Mouse (Mus musculus): ENCODE measurements at regions not wholly inside any gene's neighbourhood (a gene's known extent, or its start where the extent isn't known, plus 50 kb on each side); places are given as distances from the start of the nearest gene placed in this dataset.

DNA sequence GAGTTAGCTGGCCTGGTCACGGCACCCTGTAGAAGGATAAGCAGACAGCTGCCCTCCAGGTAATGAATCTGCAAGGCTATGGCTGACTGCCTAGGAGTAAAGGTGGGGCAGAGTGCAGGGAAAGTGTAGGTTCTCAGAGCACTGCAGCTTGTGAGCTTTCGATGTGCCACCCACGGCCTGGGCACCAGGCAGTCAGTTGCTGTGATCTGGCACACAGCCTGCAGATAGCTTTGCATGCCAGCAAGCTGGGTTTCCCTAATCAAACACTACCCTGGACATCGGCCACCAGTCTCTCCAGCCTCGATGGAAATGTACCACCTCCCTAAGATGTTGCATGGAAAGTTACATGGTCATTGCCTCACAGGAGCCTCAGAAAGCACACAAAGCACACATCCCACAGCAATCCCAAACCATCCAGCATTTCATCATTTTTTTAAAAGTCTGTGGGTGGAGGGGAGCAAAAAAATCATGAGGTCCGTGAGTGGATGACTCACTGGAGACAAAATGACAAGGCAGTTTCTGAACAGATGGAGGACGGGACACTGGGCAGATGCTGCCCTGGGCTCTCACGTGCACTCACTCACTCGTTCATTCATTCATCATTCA lies 112.7 kb downstream of the Ets2 start:
- peak; percentile 27 to 33 for DNase-seq (ENCODE audit: low spot score in 2 of 2)

DNA sequence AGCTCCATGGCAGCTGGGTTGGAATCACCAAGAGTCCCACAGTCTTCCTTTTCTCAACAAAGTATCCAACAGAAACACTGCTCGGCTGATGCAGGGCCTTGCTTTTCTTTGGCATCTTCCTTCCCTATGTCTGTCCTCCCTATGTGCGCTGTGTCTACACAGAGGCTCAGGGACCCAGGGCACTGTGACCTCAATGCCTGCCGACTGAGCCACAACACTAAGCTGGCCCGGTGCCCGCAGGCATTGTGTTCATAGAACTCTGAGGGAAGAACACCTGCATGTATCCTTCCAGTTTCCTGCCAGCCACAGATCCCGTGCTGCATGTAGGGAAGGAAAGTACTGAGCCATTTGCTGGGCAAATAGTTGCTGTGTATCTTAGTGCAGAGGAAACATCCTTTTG lies 109.2 kb downstream of the Ets2 start:
- peak in 1 of 2 experiments; percentile 36 for DNase-seq (ENCODE audit: low spot score in 2 of 2)

DNA sequence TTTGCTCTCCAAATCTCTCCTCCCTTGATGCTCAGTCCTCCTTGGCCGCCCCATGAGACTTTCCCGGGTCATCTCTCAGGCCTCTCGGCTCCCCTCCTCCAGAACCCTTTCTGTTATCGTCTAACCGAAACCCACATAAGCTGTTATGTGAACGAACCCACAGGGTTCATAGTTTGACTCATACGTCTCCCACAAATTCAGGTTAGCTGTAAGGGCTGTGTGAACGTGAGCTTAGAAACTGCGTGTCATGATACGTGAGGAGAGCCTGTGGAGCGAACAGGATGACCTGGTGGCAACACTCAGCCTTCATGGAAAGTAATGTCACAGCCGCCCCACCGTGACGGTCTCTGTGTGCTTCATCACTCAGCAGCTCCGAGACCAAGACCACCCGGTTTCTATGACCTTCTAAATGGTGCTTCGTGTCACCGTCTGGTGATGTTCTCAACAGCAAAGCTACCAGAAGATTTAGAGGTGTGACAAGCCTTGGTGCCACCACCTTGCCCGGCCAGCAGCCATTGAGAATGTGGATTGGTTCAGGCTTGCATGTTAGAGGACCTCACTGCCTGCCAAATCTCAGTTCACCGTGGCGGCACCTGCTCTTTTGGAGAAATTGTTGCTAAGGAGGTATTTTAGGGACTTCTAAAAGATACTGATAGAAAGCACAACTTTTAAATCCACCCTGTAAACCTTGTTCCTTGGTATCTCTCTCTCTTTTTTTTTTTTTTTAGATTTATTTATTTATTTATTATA lies 107.4 kb downstream of the Ets2 start:
- no peak for DNase-seq (ENCODE audit: low spot score in 2 of 2)

DNA sequence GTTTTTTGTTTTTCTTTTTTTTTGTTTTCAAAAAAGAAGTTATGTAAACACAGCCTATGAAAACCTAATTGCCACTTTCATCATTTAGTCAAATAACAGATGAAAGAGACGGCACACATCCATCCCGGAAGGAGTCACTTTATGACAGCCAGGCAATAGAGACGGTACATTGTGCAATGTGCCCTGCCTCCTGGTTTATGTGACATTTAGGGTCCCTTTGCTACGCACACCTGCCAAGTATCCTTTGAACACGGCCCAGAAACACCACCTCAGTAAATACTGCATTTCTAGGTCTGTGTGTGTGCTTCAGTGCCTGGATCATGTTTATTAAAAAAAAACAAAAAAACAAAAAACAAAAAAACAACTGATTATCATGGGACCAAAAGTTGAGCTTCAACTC lies 104.6 kb downstream of the Ets2 start:
- DNase-seq (ENCODE audit: low spot score in 2 of 2): no peak

DNA sequence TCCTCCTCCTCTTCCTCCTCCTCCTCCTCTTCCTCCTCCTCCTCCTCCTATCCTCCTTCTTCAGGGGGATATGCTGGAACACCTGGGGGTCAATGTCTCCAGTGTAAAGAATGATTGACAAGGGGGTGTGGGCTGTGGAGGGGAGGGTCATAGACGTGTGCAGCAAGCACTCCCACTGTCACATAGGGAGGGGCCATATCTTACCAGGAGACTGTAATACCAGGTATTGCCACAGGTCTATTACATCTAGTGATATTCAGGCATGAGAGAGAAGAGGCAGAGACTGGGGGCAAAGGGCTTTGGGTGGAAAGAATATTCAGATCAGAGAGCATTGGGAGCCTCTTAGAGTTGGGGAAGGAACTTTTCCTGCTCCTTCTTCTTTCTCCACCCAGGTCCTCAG lies 102.3 kb downstream of the Ets2 start:
- DNase-seq (ENCODE audit: low spot score in 2 of 2): no peak

DNA sequence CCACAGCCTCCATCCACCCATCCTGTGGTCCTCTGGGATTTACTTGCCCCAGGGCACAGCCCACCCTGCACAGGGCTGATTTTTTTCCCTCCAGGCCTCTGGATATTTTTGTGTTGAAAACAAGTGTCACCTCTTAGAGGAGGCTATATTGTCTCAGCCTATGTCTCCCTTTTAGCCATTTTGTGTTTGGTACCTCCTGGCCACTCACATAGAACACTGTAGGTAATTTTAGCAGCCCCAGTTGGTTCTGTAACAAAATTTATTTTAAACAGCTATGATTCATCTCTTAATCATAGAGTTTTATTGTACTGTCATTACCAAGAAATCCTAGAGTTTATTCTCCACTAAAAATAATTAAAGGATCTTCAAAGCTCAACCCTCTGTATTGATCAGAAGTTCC lies 100.8 kb downstream of the Ets2 start:
- no peak for DNase-seq (ENCODE audit: low spot score in 2 of 2)

DNA sequence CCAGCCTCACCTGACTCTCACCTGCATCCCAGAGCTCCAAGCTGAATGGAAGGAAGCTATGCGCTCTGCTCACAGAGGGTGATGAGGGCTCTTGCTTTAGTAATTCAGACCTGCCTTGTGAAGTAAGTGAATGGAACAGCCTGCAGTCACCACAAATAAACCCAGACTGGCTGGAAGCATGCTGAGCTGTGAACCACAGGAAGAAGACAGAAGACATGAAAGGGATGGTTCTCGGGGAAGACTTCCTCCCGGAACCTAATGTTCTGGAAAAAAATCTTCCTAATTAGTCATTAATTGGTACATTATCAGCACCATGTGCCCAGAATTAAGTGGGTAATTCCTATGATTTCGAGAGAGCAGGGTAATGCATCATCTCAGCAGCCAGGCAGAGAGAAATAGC lies 100.3 kb downstream of the Ets2 start:
- no peak for DNase-seq (ENCODE audit: low spot score in 2 of 2)

DNA sequence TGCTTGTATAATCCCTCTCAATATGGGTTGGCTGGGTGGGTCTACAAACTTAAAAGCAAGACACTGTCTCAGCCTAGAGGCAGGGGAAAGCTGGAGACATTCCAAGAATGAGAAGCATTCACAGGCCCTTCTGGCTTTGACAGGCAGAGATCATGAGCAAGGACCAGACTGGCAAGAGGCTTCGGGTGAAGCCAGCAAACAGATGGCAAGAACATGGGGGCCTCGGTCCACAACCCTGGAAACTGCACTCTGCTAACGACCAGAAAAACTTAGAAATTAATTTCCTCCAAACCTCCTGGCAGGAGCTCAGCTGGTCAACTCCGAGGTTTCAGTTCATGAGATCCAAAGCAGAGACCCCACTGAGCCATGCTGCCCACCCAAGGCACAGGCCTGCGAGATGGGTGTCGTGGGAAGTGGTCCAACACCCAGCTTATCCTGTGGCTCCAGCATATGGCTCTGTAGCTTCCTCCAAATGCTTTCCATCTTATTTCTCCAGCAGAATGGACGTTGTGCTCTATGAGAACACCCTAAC lies 99.1 kb downstream of the Ets2 start:
- DNase-seq (ENCODE audit: low spot score in 2 of 2): no peak

DNA sequence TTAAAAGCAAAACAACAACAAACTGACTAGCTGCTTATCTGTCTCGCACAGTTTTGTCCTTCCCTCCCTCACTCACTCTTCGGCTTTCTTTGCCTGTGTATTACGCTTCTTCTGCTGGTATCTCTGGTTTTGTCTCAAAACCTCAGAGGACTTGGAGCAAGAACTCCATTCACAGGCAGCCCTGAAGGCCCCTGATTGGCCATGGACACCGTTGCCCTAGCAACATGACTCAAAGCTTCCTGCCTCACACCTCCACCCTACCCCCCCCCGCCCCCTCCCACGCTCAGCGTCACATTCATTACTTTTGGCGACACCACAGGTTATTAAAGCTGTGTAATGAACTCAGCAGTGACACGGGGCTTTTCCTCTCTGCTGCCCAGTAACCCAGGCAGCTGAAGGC lies 96.7 kb downstream of the Ets2 start:
- DNase-seq (ENCODE audit: low spot score in 2 of 2): no peak

DNA sequence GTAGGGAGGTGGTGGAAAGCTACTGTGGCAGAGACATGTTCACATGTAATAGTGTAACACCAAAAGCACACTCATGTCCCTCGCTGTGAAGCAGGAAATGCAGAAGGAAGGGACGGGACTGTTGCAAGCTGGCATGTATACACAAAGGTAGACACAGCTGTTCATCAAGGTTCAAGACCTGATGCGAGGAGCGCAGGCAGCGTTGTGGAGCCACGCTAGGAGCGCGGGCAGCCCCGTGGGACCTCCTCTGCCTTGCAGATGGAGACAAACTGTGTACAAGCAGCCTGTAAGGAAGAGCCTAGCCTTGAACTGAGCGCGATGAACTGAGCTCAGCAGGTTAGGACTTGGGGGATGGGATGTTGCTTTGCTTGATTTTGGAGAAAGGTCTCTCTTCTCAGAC lies 96.2 kb downstream of the Ets2 start:
- no peak for DNase-seq (ENCODE audit: low spot score in 2 of 2)

DNA sequence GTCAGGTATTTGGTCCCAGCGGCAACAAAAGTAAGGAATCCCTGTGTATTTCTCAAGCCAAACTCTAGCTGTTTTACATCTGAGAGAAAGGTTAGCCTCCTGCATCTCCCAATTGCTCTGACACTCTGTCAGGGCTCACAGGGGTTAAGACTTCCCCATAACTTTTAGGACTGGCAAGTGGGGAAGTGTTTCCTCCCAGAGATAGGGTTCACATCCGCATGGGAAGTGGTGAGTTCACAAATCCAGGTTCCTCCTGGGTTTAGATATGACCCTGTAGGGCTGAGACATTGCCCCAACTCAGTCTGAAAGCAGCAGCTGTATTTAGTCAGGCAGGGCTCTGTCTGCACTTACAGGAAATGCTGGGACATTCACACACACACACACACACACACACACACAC lies 95.3 kb downstream of the Ets2 start:
- no peak for DNase-seq (ENCODE audit: low spot score in 2 of 2)

DNA sequence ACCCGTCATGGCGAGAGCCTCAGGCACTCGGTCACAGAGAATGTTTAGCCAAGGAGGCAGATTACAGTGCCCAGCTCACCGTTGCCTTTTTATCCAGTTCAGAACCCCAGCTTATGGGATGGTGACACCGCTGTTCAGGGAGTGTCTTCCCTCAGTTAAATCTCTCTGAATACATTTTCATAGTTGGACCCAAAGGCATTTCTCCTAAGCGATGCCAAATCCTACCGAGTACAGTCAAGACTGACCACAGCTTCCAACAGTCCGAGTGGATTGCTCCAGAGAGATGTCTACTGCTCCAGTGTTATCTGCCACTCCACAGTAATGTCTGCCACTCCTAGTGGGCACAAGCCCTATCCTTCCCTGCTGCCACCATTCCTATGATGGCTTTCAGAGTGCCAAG lies 93.0 kb downstream of the Ets2 start:
- no peak for DNase-seq (ENCODE audit: low spot score in 2 of 2)

DNA sequence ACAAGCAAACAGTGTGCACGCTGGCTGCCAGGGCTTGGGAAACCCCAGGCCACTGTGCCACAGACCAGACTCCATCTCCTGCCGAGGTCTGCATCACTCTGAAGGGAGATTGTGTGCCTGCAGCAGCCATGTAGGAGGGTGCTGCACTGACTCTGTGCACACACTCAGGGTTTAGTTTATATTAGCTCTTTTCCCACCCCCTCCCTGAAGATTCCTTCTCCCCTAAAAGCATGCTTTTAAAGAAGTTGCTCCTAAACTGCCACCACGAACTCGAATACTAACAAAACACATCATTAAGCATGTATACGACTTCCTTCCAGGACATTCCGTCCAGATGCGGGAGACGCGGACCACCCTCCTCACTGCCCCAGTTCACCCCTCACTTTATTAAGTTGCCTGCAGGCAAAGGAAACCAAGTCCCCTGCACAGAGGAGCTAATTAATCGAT lies 92.4 kb downstream of the Ets2 start:
- DNase-seq (ENCODE audit: low spot score in 2 of 2): no peak

DNA sequence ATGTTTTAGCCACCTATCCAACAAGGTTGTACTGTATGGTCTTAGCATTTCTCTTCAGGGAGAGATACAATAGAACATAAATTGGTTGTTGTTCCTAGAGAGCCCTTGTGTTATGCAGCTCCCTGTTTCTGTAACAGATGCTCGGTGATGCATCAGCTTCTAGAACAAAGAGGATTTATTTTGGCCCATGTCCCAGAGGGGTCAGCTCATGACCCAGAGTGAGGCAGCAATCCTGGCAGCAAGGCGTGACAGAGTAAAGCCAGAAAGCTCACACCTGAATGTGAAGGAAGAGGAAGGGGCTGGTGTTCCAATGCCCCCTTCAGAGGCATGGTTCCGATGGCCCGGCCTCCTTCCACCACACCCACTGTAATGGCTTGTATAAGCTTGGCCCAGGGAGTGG lies 88.8 kb downstream of the Ets2 start:
- DNase-seq (ENCODE audit: low spot score in 2 of 2): no peak

DNA sequence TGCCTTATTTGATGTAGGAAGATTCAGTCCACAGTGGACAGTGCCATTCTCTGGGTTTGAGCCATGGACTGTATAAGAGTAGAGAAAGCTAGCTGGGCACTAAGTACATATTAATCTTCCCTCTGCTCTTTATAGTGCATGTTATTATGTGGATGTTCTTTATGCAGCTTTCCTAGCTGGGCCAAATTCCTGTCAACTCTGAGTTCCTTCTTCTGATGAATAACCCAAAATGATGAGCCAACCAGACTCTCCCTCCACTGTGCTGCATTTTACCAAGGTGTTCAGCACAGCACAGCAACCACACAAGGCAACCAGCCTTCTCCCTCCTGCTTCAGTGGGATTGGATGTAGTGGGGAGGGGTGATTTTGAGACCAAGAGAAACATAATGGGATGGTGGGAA lies 87.7 kb downstream of the Ets2 start:
- no peak for DNase-seq (ENCODE audit: low spot score in 2 of 2)

DNA sequence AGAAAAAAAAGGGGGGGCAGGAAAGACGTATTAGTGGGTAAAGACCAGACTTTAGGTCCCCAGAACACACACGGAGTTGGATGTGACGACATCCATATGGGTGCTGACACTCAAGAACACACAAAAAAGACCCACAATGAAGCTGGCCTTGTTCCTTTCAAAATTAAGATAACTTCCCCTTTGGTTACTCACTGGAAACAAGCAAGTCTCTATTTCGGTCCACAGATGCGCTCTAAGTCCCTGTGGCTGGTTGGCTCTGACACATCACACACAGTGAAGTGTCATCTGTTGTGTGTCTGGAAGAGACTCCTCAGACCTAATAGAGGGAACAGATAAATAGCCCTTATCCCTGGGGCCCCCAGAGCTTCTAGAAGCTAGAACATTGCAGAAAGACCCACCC lies 79.8 kb downstream of the Ets2 start:
- DNase-seq (ENCODE audit: low spot score in 2 of 2): no peak

DNA sequence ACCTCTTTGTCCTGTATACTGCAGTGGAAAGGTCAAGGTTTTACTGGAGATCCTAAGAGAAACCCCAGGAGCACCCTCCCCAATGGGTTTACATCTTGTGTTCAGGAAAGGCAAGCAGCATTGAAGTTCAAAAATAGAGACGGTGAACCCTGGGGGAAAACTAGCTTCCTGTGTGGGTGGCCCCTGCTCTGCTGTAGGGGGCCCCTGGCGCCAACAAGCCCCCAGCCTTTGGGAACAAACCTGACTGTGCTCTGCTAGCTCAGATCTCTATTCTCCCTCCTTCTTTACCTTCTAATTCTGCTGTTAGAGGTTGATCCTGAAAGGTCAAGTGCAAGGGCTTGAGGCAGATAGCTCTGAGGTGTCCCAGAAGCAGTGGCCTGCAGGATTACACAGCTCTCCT lies 78.6 kb downstream of the Ets2 start:
- no peak for DNase-seq (ENCODE audit: low spot score in 2 of 2)

DNA sequence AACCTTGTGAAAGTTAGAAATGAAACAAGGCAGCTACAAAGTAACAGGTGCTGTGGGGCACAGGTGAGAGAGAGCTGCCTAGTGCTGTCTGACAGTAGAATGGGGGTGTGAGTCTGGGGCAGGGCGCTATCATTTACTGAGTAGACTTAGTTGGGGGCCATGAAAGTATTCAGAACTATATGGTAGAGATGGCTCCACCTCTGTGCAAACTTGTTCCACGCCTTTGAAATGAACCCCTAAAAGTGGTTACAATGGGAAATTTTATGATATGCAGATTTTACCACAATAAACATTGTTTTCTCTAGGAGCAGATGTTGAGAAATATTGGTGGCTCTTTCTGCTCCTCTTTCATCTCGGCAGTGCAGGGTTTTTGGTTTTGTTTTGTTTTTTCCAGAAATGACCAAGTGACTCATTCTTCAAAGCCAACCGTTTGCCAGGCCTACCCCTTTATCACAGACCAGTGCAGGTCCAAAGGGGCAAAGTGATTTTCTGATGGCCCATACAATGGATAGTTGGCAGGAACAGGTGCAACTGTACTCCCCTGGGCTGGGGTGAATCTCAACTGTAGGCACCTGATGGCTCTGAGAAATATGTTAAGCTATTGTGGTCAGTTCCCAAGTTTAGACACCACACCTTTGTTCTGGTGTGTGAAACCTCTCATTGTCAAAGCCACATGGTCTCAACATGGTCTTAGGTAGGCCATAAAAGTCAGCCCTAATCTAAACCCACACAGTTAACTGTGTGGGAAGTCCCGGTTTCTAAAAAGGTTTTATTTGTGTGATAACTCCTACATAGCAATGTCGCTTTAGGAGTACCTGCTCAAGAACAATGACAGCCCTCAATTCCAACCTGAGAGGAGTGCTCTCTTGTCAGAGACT lies 77.2 kb downstream of the Ets2 start:
- no peak for DNase-seq (ENCODE audit: low spot score in 2 of 2)

DNA sequence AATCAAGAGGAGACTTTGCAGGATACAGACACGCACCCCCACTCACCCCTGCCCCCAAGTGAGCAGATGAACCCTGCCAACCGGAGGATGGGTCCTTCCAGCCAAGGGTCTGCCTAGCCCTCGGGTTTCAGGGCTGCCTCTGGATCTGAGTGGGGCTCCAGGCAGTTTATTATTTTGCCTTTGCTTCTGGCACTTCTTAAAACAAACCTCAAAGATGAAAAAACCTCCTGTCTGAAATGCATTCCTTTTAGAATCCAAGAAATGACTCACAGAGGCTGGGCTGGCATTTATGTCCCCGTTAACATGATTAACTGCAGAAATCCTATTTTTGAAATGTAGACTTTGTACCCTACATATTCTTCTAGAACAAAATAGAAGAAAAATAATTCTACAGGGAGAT lies 76.3 kb downstream of the Ets2 start:
- DNase-seq (ENCODE audit: low spot score in 2 of 2): no peak

DNA sequence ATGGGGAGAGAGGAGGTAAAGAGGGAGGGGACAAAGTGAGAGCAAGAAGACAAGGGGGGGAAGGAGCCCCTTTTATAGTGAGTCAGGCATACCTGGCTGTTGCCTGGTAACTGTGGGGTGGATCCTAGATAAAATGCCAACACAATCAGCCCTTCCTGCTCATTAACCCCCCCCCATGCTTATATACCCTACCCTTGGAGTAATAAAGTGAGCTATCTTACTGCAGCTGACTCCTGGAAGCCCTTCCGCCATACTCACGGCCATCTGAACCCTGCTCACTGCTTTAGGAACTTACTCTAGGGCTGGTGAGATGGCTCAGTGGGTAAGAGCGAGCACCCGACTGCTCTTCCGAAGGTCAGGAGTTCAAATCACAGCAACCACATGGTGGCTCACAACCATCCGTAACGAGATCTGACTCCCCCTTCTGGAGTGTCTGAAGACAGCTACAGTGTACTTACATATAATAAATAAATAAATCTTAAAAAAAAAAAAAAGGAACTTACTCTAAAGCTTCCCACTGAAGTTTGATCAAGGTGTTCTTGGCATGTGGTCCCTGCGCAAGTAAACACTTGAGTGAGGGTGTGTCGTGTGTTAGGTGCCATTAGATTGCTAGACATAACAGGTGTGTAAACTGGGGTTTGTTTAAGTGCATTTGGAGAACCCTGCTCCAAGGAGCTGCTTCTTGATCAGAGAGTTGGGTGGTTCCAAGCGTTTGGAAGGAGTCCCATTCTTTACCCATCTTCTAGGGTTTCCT lies 74.9 kb downstream of the Ets2 start:
- no peak for DNase-seq (ENCODE audit: low spot score in 2 of 2)

DNA sequence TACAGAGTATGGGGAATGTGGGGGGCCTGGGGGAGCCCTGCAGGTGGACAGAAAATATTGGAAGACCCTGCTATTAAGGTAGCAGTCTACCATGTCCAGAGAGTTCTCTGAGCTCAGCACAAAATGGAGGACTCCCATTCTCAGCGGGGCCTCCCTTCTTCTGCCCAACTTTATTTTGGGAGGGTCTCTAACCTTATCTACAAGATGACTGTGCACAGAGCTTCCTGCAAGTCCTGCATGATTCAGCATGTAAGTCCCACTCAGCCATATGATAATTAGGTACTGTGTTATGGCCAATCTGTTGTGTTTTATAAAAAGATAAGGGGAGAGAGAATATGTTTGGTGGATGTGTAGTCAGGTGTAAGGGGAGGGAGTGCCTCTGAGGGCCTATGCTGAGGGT lies 74.1 kb downstream of the Ets2 start:
- DNase-seq (ENCODE audit: low spot score in 2 of 2): no peak

DNA sequence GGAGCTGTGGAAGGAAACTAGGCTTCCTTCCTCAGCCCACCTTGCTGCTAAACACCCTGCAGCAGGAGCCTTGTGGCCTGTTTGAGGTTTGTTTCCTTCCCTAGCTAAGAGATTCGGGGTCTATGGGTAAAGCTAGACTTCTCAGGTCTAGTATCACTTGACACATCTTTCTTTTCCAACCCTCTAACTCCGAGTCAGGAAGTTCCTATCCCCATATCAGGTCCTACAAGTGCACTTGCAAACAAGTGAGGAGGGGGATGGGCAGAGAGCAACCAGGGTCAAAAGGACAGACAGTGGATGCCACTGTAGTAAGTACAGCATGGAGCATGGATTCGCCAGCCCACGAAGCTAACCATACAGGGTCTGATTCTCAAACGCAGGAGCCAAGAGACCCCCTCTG lies 73.5 kb downstream of the Ets2 start:
- DNase-seq (ENCODE audit: low spot score in 2 of 2): no peak

All from urinary bladder, postnatal 36 days (tissue).